Mouse (Mus musculus) cerebellum, adult 9-10 months (tissue): ENCODE results near the gene Lhx5.

ENCODE experiments used
- DNase-seq: peaks from one replicate; pipeline ENCODE4 v3.0.0; 2022

Gene Lhx5

GRCm38 (mm10) chr5:120433135-120433760 is 1.7 kb downstream of the Lhx5 start:
- DNase-seq: no peak

GRCm38 (mm10) chr5:120434231-120434735 is 2.8 kb downstream of the Lhx5 start:
- DNase-seq: no peak

GRCm38 (mm10) chr5:120435006-120435681 is 3.6 kb downstream of the Lhx5 start:
- DNase-seq: no peak

GRCm38 (mm10) chr5:120435731-120436501 is 4.4 kb downstream of the Lhx5 start:
- no peak for DNase-seq

GRCm38 (mm10) chr5:120436885-120437495 is 5.5 kb downstream of the Lhx5 start:
- no peak for DNase-seq

GRCm38 (mm10) chr5:120437539-120437938 is 6.0 kb downstream of the Lhx5 start:
- no peak for DNase-seq

GRCm38 (mm10) chr5:120437986-120438385 is 6.5 kb downstream of the Lhx5 start:
- no peak for DNase-seq

GRCm38 (mm10) chr5:120438469-120438868 is 7.0 kb downstream of the Lhx5 start:
- DNase-seq: no peak

- DNase-seq: no peak
These were observed 7.7 kb downstream of the Lhx5 start for GRCm38 (mm10) chr5:120438991-120439710.

- no peak for DNase-seq
These were observed 8.6 kb downstream of the Lhx5 start for GRCm38 (mm10) chr5:120439887-120440670.

GRCm38 (mm10) chr5:120440733-120441132 is 9.2 kb downstream of the Lhx5 start:
- DNase-seq: peak; percentile 91

GRCm38 (mm10) chr5:120447305-120447704 is 15.8 kb downstream of the Lhx5 start:
- DNase-seq: no peak

- DNase-seq: no peak
These were observed 23.3 kb downstream of the Lhx5 start for GRCm38 (mm10) chr5:120454756-120455337.

GRCm38 (mm10) chr5:120456253-120456652 is 24.8 kb downstream of the Lhx5 start:
- DNase-seq: no peak

- no peak for DNase-seq
These were observed 25.5 kb downstream of the Lhx5 start for GRCm38 (mm10) chr5:120456841-120457554.

- DNase-seq: peak; percentile 72
These were observed 26.1 kb downstream of the Lhx5 start for GRCm38 (mm10) chr5:120457628-120458027.

- DNase-seq: no peak
These were observed 27.6 kb downstream of the Lhx5 start for GRCm38 (mm10) chr5:120459133-120459532.

- DNase-seq: no peak
These were observed 30.4 kb downstream of the Lhx5 start for GRCm38 (mm10) chr5:120461902-120462301.

GRCm38 (mm10) chr5:120464321-120464720 is 32.8 kb downstream of the Lhx5 start:
- DNase-seq: no peak

GRCm38 (mm10) chr5:120465062-120465461 is 33.6 kb downstream of the Lhx5 start:
- DNase-seq: peak; percentile 36

GRCm38 (mm10) chr5:120465860-120466259 is 34.4 kb downstream of the Lhx5 start:
- no peak for DNase-seq
